Mouse (Mus musculus) hindbrain, embryonic 16.5 days (tissue): Measurements from ENCODE around the gene Cblc. TPM values are rescaled to one million over a fixed set of nuclear protein-coding genes. Genes with fewer than 3 reads are reported as not detected.
A peak's percentile ranks its signal among the peaks of the same experiment; 100 is the strongest.

Experiments used
- ATAC-seq: fragments of 200-750 bp; cut with Nextera tagmentation; 2 replicates; pipeline ENCODE4 v1.8.0; 2017; ENCODE audit warnings: moderate TSS enrichment, moderate library complexity
- H3K27ac ChIP-seq: fragments of 300-500 bp; sonication (generic); 2 replicates; pipeline ENCODE4 v1.5.1; 2014; ENCODE audit warnings: low read depth, mild to moderate bottlenecking, control low read depth, low read length, moderate library complexity
- H3K27me3 ChIP-seq: fragments of 300-500 bp; sonication (generic); replicated peaks from 2 replicates; pipeline ENCODE4 v1.6.1; 2014; ENCODE audit warnings: low read length; ENCODE audit not compliant: control insufficient read depth, insufficient read depth
- H3K36me3 ChIP-seq: fragments of 300-500 bp; sonication (generic); 2 replicates; pipeline ENCODE4 v1.6.1; 2014; ENCODE audit warnings: mild to moderate bottlenecking, low read length, moderate library complexity, mixed read lengths; ENCODE audit not compliant: control insufficient read depth, insufficient read depth
- H3K4me1 ChIP-seq: fragments of 300-500 bp; sonication (generic); 2 replicates; pipeline ENCODE4 v1.6.1; 2014; ENCODE audit warnings: low read depth, low read length; ENCODE audit not compliant: control insufficient read depth, insufficient read depth
- H3K4me2 ChIP-seq: fragments of 300-500 bp; sonication (generic); 2 replicates; pipeline ENCODE4 v1.6.1; 2014; ENCODE audit warnings: mild to moderate bottlenecking, low read length, control low read depth, moderate library complexity
- H3K4me3 ChIP-seq: fragments of 300-500 bp; sonication (generic); 2 replicates; pipeline ENCODE4 v1.5.1; 2014; ENCODE audit warnings: mild to moderate bottlenecking, low read length, control low read depth, moderate library complexity
- H3K9ac ChIP-seq: fragments of 300-500 bp; sonication (generic); 2 replicates; pipeline ENCODE4 v1.6.1; 2014; ENCODE audit warnings: low read depth, mild to moderate bottlenecking, control low read depth, low read length, moderate library complexity
- H3K9me3 ChIP-seq: fragments of 300-500 bp; sonication (generic); 2 replicates; pipeline ENCODE4 v1.6.1; 2014; ENCODE audit warnings: mild to moderate bottlenecking, low read length, moderate library complexity; ENCODE audit not compliant: control insufficient read depth
- WGBS: fragments of 180-500 bp; shearing (Covaris S2); extraction: QIAGEN DNeasy Blood & Tissue Kit; methylation state at CpG from one replicate; pipeline ENCODE4 v1.1.7; 2014; 5-methylcytosine and 5-hydroxymethylcytosine counted together
- polyA plus RNA-seq: library from polyadenylated mRNA; unstranded; fragments of >200 nt; fragmentation: Nextera tagmentation; extraction: Ambion mirVana; gene quantifications from 2 replicates; pipeline ENCODE4 v1.2.1, GENCODE M21; 2015

Cblc gene
- polyA plus RNA-seq, 1 experiment from 2014 or later = 0.34 TPM

GRCm38 (mm10) chr7:19752652-19753051 is 44.0 kb downstream of the Cblc start:
- Histone ChIP-seq H3K4me3 (no peak overlapping the region), H3K9me3 (no peaks in the 10 kb centered on the region), H3K9ac (no peak overlapping the region), H3K4me2 (no peak overlapping the region), H3K27me3 (no peaks in the 10 kb centered on the region), H3K27ac (no peak overlapping the region), H3K36me3 (no peaks in the 10 kb centered on the region), H3K4me1 (peaks cover 12% of the 10 kb centered on the region)
- ATAC-seq = no peak
- 77% methylated on average over 8 of the region's 8 CpGs for WGBS

- Histone ChIP-seq H3K4me2 (no peak overlapping the region), H3K9me3 (no peaks in the 10 kb centered on the region), H3K27ac (no peak overlapping the region), H3K36me3 (no peaks in the 10 kb centered on the region), H3K27me3 (no peaks in the 10 kb centered on the region), H3K4me3 (no peak overlapping the region), H3K4me1 (peaks cover 26% of the 10 kb centered on the region), H3K9ac (no peak overlapping the region)
- no peak for ATAC-seq
- 55% methylated on average over 4 of the region's 4 CpGs for WGBS
Measured at GRCm38 (mm10) chr7:19751070-19751383, 45.6 kb downstream of the Cblc start.

GRCm38 (mm10) chr7:19750217-19751069 is 46.2 kb downstream of the Cblc start, which contains the start of gene Nectin2:
Nectin2 (minus strand) TSS chr7:19750483.
- H3K4me1 ChIP-seq = peaks cover 26% of the 10 kb centered on the region
- ATAC-seq = peak; percentile 54
- H3K4me2 ChIP-seq = peak within 1 kb of the TSS; percentile 83
- no peaks in the 10 kb centered on the region for H3K9me3 ChIP-seq
- no peaks in the 10 kb centered on the region for H3K27me3 ChIP-seq
- peak within 1 kb of the TSS; percentile 88 for H3K4me3 ChIP-seq
- 16% methylated on average over 19 of the region's 19 CpGs for WGBS
- peak within 1 kb of the TSS; percentile 97 for H3K9ac ChIP-seq
- H3K27ac ChIP-seq = peak within 1 kb of the TSS; percentile 87
- H3K36me3 ChIP-seq = no peaks in the 10 kb centered on the region

GRCm38 (mm10) chr7:19749389-19750216 is 47.0 kb downstream of the Cblc start:
- H3K4me2 ChIP-seq = peak overlapping the region; percentile 83
- no peaks in the 10 kb centered on the region for H3K27me3 ChIP-seq
- H3K4me1 ChIP-seq = peaks cover 28% of the 10 kb centered on the region
- WGBS = under 1% methylated on average over 46 of the region's 46 CpGs
- H3K27ac ChIP-seq = peak overlapping the region; percentile 87
- no peaks in the 10 kb centered on the region for H3K36me3 ChIP-seq
- peak overlapping the region; percentile 97 for H3K9ac ChIP-seq
- peak overlapping the region; percentile 88 for H3K4me3 ChIP-seq
- no peaks in the 10 kb centered on the region for H3K9me3 ChIP-seq
- peak; percentile 93 for ATAC-seq

- Histone ChIP-seq H3K4me1 (peaks cover 30% of the 10 kb centered on the region), H3K9me3 (no peaks in the 10 kb centered on the region), H3K36me3 (peaks cover 2% of the 10 kb centered on the region; the same call in 1 of the 2 replicates), H3K4me3 (peak overlapping the region; percentile 88), H3K27ac (peak overlapping the region; percentile 87), H3K9ac (peak overlapping the region; percentile 97), H3K4me2 (peak overlapping the region; percentile 83), H3K27me3 (no peaks in the 10 kb centered on the region)
- WGBS = under 1% methylated on average over 31 of the region's 32 CpGs
- peak; percentile 19 for ATAC-seq
Measured at GRCm38 (mm10) chr7:19748219-19749195, 48.1 kb downstream of the Cblc start.

GRCm38 (mm10) chr7:19747420-19748218 is 49.0 kb downstream of the Cblc start:
- no peaks in the 10 kb centered on the region for H3K27me3 ChIP-seq
- peak overlapping the region; percentile 88 for H3K4me3 ChIP-seq
- peaks cover 2% of the 10 kb centered on the region; the same call in 1 of the 2 replicates for H3K36me3 ChIP-seq
- H3K9me3 ChIP-seq = no peaks in the 10 kb centered on the region
- 7% methylated on average over 25 of the region's 25 CpGs for WGBS
- peak overlapping the region; percentile 83 for H3K4me2 ChIP-seq
- no peak overlapping the region for H3K27ac ChIP-seq
- H3K4me1 ChIP-seq = peaks cover 30% of the 10 kb centered on the region
- ATAC-seq = no peak
- H3K9ac ChIP-seq = peak overlapping the region; percentile 97

GRCm38 (mm10) chr7:19746426-19747201 is 50.0 kb downstream of the Cblc start:
- Histone ChIP-seq H3K36me3 (peaks cover 2% of the 10 kb centered on the region; the same call in 1 of the 2 replicates), H3K27me3 (no peaks in the 10 kb centered on the region), H3K4me2 (peak overlapping the region; percentile 83), H3K4me1 (peaks cover 30% of the 10 kb centered on the region), H3K4me3 (no peak overlapping the region; the same call in 1 of the 2 replicates), H3K9ac (peak overlapping the region; percentile 30; the same call in 1 of the 2 replicates), H3K27ac (no peak overlapping the region), H3K9me3 (no peaks in the 10 kb centered on the region)
- ATAC-seq = no peak
- 35% methylated on average over 6 of the region's 6 CpGs for WGBS
